Mouse (Mus musculus) heart, embryonic 12.5 days (tissue): Measurements from ENCODE around the gene Immp2l. TPM values are rescaled to one million over a fixed set of nuclear protein-coding genes. Genes with fewer than 3 reads are reported as not detected.
A peak's percentile ranks its signal among the peaks of the same experiment; 100 is the strongest.

Experiments used
- ATAC-seq: fragments of 200-750 bp; cut with Nextera tagmentation; 2 replicates; pipeline ENCODE4 v1.8.0; 2017; ENCODE audit warnings: moderate TSS enrichment, moderate library complexity; ENCODE audit not compliant: insufficient number of reproducible peaks, low FRiP score
- H3K27ac ChIP-seq: fragments of 300-500 bp; sonication (generic); 2 replicates; pipeline ENCODE4 v1.5.1; 2016; ENCODE audit warnings: mild to moderate bottlenecking, moderate library complexity; ENCODE audit not compliant: poor library complexity, severe bottlenecking
- H3K27me3 ChIP-seq: fragments of 300-500 bp; sonication (generic); replicated peaks from 2 replicates; pipeline ENCODE4 v1.6.1; 2016; ENCODE audit warnings: mild to moderate bottlenecking, moderate library complexity
- H3K36me3 ChIP-seq: fragments of 300-500 bp; sonication (generic); 2 replicates; pipeline ENCODE4 v1.6.1; 2016; ENCODE audit warnings: mild to moderate bottlenecking, moderate library complexity
- H3K4me1 ChIP-seq: fragments of 300-500 bp; sonication (generic); replicated peaks from 2 replicates; pipeline ENCODE4 v1.6.1; 2016; ENCODE audit warnings: mild to moderate bottlenecking
- H3K4me2 ChIP-seq: fragments of 300-500 bp; sonication (generic); 2 replicates; pipeline ENCODE4 v1.6.1; 2016; ENCODE audit warnings: mild to moderate bottlenecking, moderate library complexity
- H3K4me3 ChIP-seq: fragments of 300-500 bp; sonication (generic); 2 replicates; pipeline ENCODE4 v1.5.1; 2016; ENCODE audit warnings: mild to moderate bottlenecking
- H3K9ac ChIP-seq: fragments of 300-500 bp; sonication (generic); 2 replicates; pipeline ENCODE4 v1.6.1; 2016; ENCODE audit warnings: mild to moderate bottlenecking, moderate library complexity
- H3K9me3 ChIP-seq: fragments of 300-500 bp; sonication (generic); replicated peaks from 2 replicates; pipeline ENCODE4 v1.6.1; 2016; ENCODE audit warnings: mild to moderate bottlenecking, moderate library complexity
- WGBS: fragments of 180-500 bp; shearing (Covaris S2); methylation state at CpG from one replicate; pipeline ENCODE4 v1.1.7; 2016; 5-methylcytosine and 5-hydroxymethylcytosine counted together
- polyA plus RNA-seq: library from polyadenylated mRNA; unstranded; fragments of >200 nt; fragmentation: Nextera tagmentation; extraction: Ambion mirVana; gene quantifications from 2 replicates; pipeline ENCODE4 v1.2.1, GENCODE M21; 2016

Gene Immp2l
- polyA plus RNA-seq, 1 experiment from 2014 or later, result 12.4 TPM

- no peak overlapping the region for H3K9ac ChIP-seq
- H3K27ac ChIP-seq, result no peak overlapping the region
- H3K4me1 ChIP-seq, result peaks cover 9% of the 10 kb centered on the region
- no peaks in the 10 kb centered on the region for H3K9me3 ChIP-seq
- 68% methylated on average over 4 of the region's 4 CpGs for WGBS
- no peak overlapping the region for H3K4me3 ChIP-seq
- no peaks in the 10 kb centered on the region for H3K27me3 ChIP-seq
- no peak overlapping the region for H3K4me2 ChIP-seq
- no peaks in the 10 kb centered on the region for H3K36me3 ChIP-seq
- no peak for ATAC-seq
Observed at GRCm38 (mm10) chr12:41643262-41643661, 619.4 kb downstream of the Immp2l start.

GRCm38 (mm10) chr12:41644802-41645551 is 621.1 kb downstream of the Immp2l start:
- Histone ChIP-seq H3K4me1 (peaks cover 9% of the 10 kb centered on the region), H3K9me3 (no peaks in the 10 kb centered on the region), H3K27ac (no peak overlapping the region), H3K4me2 (no peak overlapping the region), H3K36me3 (no peaks in the 10 kb centered on the region), H3K9ac (no peak overlapping the region), H3K4me3 (no peak overlapping the region), H3K27me3 (no peaks in the 10 kb centered on the region)
- 51% methylated on average over 4 of the region's 4 CpGs for WGBS
- ATAC-seq, result no peak

GRCm38 (mm10) chr12:41646956-41647575 is 623.2 kb downstream of the Immp2l start:
- ATAC-seq, result no peak
- Histone ChIP-seq H3K4me2 (0 out of 2 replicates have a peak overlapping the region, but pooled peaks have one; percentile 0), H3K9ac (no peak overlapping the region), H3K36me3 (no peaks in the 10 kb centered on the region), H3K4me3 (no peak overlapping the region), H3K4me1 (peaks cover 9% of the 10 kb centered on the region), H3K27ac (no peak overlapping the region), H3K9me3 (no peaks in the 10 kb centered on the region), H3K27me3 (no peaks in the 10 kb centered on the region)
- WGBS, result 15% methylated on average over 5 of the region's 5 CpGs

GRCm38 (mm10) chr12:41647675-41648074 is 623.8 kb downstream of the Immp2l start:
- Histone ChIP-seq H3K27me3 (no peaks in the 10 kb centered on the region), H3K9me3 (no peaks in the 10 kb centered on the region), H3K36me3 (no peaks in the 10 kb centered on the region), H3K27ac (no peak overlapping the region), H3K4me2 (no peak overlapping the region), H3K9ac (no peak overlapping the region), H3K4me1 (peaks cover 9% of the 10 kb centered on the region), H3K4me3 (no peak overlapping the region)
- whole genome bisulfite sequencing, result 91% methylated on average over 2 of the region's 2 CpGs
- ATAC-seq, result no peak

GRCm38 (mm10) chr12:41649826-41650541 is 626.1 kb downstream of the Immp2l start:
- Histone ChIP-seq H3K4me3 (no peak overlapping the region), H3K27ac (no peak overlapping the region), H3K9me3 (no peaks in the 10 kb centered on the region), H3K9ac (no peak overlapping the region), H3K4me2 (no peak overlapping the region), H3K36me3 (no peaks in the 10 kb centered on the region), H3K27me3 (no peaks in the 10 kb centered on the region), H3K4me1 (peaks cover 6% of the 10 kb centered on the region)
- ATAC-seq, result no peak
- WGBS, result 76% methylated on average over 8 of the region's 8 CpGs

- Histone ChIP-seq H3K9ac (no peak overlapping the region), H3K36me3 (no peaks in the 10 kb centered on the region), H3K27ac (no peak overlapping the region), H3K9me3 (no peaks in the 10 kb centered on the region), H3K27me3 (no peaks in the 10 kb centered on the region), H3K4me2 (no peak overlapping the region), H3K4me3 (no peak overlapping the region), H3K4me1 (no peaks in the 10 kb centered on the region)
- WGBS, result 78% methylated on average over 3 of the region's 3 CpGs
- no peak for ATAC-seq
Observed at GRCm38 (mm10) chr12:41668280-41668679, 644.4 kb downstream of the Immp2l start.

GRCm38 (mm10) chr12:41669481-41669880 is 645.6 kb downstream of the Immp2l start:
- Histone ChIP-seq H3K4me3 (no peak overlapping the region), H3K9me3 (no peaks in the 10 kb centered on the region), H3K4me2 (no peak overlapping the region), H3K4me1 (no peaks in the 10 kb centered on the region), H3K27ac (no peak overlapping the region), H3K27me3 (no peaks in the 10 kb centered on the region), H3K9ac (no peak overlapping the region), H3K36me3 (no peaks in the 10 kb centered on the region)
- ATAC-seq, result no peak
- WGBS, result 62% methylated on average over 1 of the region's 1 CpGs

- no peak for ATAC-seq
- no peak overlapping the region for H3K27ac ChIP-seq
- H3K27me3 ChIP-seq, result no peaks in the 10 kb centered on the region
- H3K4me3 ChIP-seq, result no peak overlapping the region
- no peak overlapping the region for H3K4me2 ChIP-seq
- no peaks in the 10 kb centered on the region for H3K36me3 ChIP-seq
- no peaks in the 10 kb centered on the region for H3K9me3 ChIP-seq
- no peaks in the 10 kb centered on the region for H3K4me1 ChIP-seq
- 52% methylated on average over 2 of the region's 2 CpGs for WGBS
- H3K9ac ChIP-seq, result no peak overlapping the region
Observed at GRCm38 (mm10) chr12:41674861-41675260, 651.0 kb downstream of the Immp2l start.

- Histone ChIP-seq H3K4me1 (no peaks in the 10 kb centered on the region), H3K4me2 (no peak overlapping the region), H3K36me3 (no peaks in the 10 kb centered on the region), H3K4me3 (no peak overlapping the region), H3K9me3 (no peaks in the 10 kb centered on the region), H3K9ac (no peak overlapping the region), H3K27ac (no peak overlapping the region), H3K27me3 (no peaks in the 10 kb centered on the region)
- 67% methylated on average over 1 of the region's 1 CpGs for WGBS
- no peak for ATAC-seq
Observed at GRCm38 (mm10) chr12:41680141-41680540, 656.3 kb downstream of the Immp2l start.

- no peaks in the 10 kb centered on the region for H3K9me3 ChIP-seq
- no peaks in the 10 kb centered on the region for H3K4me1 ChIP-seq
- no peaks in the 10 kb centered on the region for H3K27me3 ChIP-seq
- H3K36me3 ChIP-seq, result no peaks in the 10 kb centered on the region
- no peak overlapping the region for H3K4me2 ChIP-seq
- no peak overlapping the region for H3K27ac ChIP-seq
- no peak for ATAC-seq
- no peak overlapping the region for H3K4me3 ChIP-seq
- 45% methylated on average over 1 of the region's 1 CpGs for WGBS
- no peak overlapping the region for H3K9ac ChIP-seq
Observed at GRCm38 (mm10) chr12:41682141-41682540, 658.3 kb downstream of the Immp2l start.

- no peaks in the 10 kb centered on the region for H3K4me1 ChIP-seq
- H3K9me3 ChIP-seq, result no peaks in the 10 kb centered on the region
- H3K9ac ChIP-seq, result no peak overlapping the region
- H3K36me3 ChIP-seq, result no peaks in the 10 kb centered on the region
- H3K27ac ChIP-seq, result no peak overlapping the region
- H3K4me3 ChIP-seq, result no peak overlapping the region
- WGBS, result 82% methylated on average over 3 of the region's 3 CpGs
- no peak for ATAC-seq
- no peak overlapping the region for H3K4me2 ChIP-seq
- no peaks in the 10 kb centered on the region for H3K27me3 ChIP-seq
Observed at GRCm38 (mm10) chr12:41689809-41690208, 665.9 kb downstream of the Immp2l start.
